Mouse (Mus musculus): Measurements from ENCODE around the gene Spaar.

The Spaar gene

DNA sequence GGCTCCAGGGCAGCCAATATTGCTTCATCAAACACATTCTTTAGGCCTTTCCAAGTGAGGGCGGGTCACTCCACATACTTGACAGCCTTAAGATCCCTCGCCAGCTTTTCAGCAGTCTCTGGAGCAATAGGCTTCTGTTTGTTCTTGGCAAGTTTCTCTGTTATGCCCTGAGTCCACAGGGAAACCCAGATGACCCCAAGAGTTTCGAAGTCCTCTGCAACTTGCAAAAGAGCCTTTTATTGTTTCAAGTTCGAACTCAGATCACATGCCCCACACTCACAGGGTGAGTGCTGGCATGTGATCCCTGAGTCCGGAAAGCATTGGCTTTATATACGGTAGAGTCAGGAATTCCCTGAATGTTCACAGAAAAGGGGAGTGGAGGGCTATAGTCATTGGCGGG lies 69.1 kb downstream of the Spaar start:
- DNase-seq (ENCODE audit: low read depth, low spot score), result no peak

Data from telencephalon, adult 2 months (tissue).